Mouse (Mus musculus): ENCODE results near the gene Fmn2. TPM values are rescaled to one million over a fixed set of nuclear protein-coding genes. Genes with fewer than 3 reads are reported as not detected.
A peak's percentile ranks its signal among the peaks of the same experiment; 100 is the strongest.

The Fmn2 gene
- polyA plus RNA-seq, 1 experiment: 24.3 TPM

GRCm38 (mm10) chr1:174643431-174644010 is 141.9 kb downstream of the Fmn2 start:
- Histone ChIP-seq H3K27ac (ENCODE audit: insufficient read depth, low read length) (no peak overlapping the region), H3K4me3 (replicated peaks; ENCODE audit: insufficient read depth, low read depth, low read length) (no peak overlapping the region), H3K27me3 (ENCODE audit: control insufficient read depth, insufficient read depth, low read length) (no peaks in the 10 kb centered on the region), H3K4me1 (ENCODE audit: control insufficient read depth, insufficient read depth, low read length) (no peaks in the 10 kb centered on the region)
- no peak for DNase-seq
- 78% methylated on average over 5 of the region's 5 CpGs for WGBS
- no peak for TF ChIP-seq CTCF (IDR thresholded peaks at IDR 0.05; ENCODE audit: borderline replicate concordance, insufficient read depth, low read depth, low read length)
- no peak for TF ChIP-seq POLR2A (IDR thresholded peaks at IDR 0.05; ENCODE audit: borderline replicate concordance, insufficient read depth, low read length)

GRCm38 (mm10) chr1:174649421-174649826 is 147.8 kb downstream of the Fmn2 start:
- H3K4me3 ChIP-seq (replicated peaks; ENCODE audit: insufficient read depth, low read depth, low read length): no peak overlapping the region
- whole genome bisulfite sequencing: 48% methylated on average over 11 of the region's 11 CpGs
- no peak for TF ChIP-seq CTCF (IDR thresholded peaks at IDR 0.05; ENCODE audit: borderline replicate concordance, insufficient read depth, low read depth, low read length)
- no peak for TF ChIP-seq POLR2A (IDR thresholded peaks at IDR 0.05; ENCODE audit: borderline replicate concordance, insufficient read depth, low read length)
- no peaks in the 10 kb centered on the region for H3K27me3 ChIP-seq (ENCODE audit: control insufficient read depth, insufficient read depth, low read length)
- no peak for DNase-seq
- no peaks in the 10 kb centered on the region for H3K4me1 ChIP-seq (ENCODE audit: control insufficient read depth, insufficient read depth, low read length)
- no peak overlapping the region for H3K27ac ChIP-seq (ENCODE audit: insufficient read depth, low read length)

GRCm38 (mm10) chr1:174654565-174654964 is 152.9 kb downstream of the Fmn2 start:
- 69% methylated on average over 5 of the region's 5 CpGs for WGBS
- DNase-seq: no peak
- TF ChIP-seq POLR2A (IDR thresholded peaks at IDR 0.05; ENCODE audit: borderline replicate concordance, insufficient read depth, low read length) (no peak), CTCF (IDR thresholded peaks at IDR 0.05; ENCODE audit: borderline replicate concordance, insufficient read depth, low read depth, low read length) (no peak)
- Histone ChIP-seq H3K27ac (ENCODE audit: insufficient read depth, low read length) (no peak overlapping the region), H3K27me3 (ENCODE audit: control insufficient read depth, insufficient read depth, low read length) (no peaks in the 10 kb centered on the region), H3K4me3 (replicated peaks; ENCODE audit: insufficient read depth, low read depth, low read length) (no peak overlapping the region), H3K4me1 (ENCODE audit: control insufficient read depth, insufficient read depth, low read length) (no peaks in the 10 kb centered on the region)

GRCm38 (mm10) chr1:174655354-174655753 is 153.7 kb downstream of the Fmn2 start:
- Histone ChIP-seq H3K4me3 (replicated peaks; ENCODE audit: insufficient read depth, low read depth, low read length) (no peak overlapping the region), H3K27ac (ENCODE audit: insufficient read depth, low read length) (no peak overlapping the region), H3K27me3 (ENCODE audit: control insufficient read depth, insufficient read depth, low read length) (no peaks in the 10 kb centered on the region), H3K4me1 (ENCODE audit: control insufficient read depth, insufficient read depth, low read length) (no peaks in the 10 kb centered on the region)
- 82% methylated on average over 9 of the region's 9 CpGs for whole genome bisulfite sequencing
- DNase-seq: no peak
- no peak for TF ChIP-seq POLR2A (IDR thresholded peaks at IDR 0.05; ENCODE audit: borderline replicate concordance, insufficient read depth, low read length)
- TF ChIP-seq CTCF (IDR thresholded peaks at IDR 0.05; ENCODE audit: borderline replicate concordance, insufficient read depth, low read depth, low read length): no peak

GRCm38 (mm10) chr1:174656554-174656953 is 154.9 kb downstream of the Fmn2 start:
- Histone ChIP-seq H3K27me3 (ENCODE audit: control insufficient read depth, insufficient read depth, low read length) (no peaks in the 10 kb centered on the region), H3K4me1 (ENCODE audit: control insufficient read depth, insufficient read depth, low read length) (no peaks in the 10 kb centered on the region), H3K27ac (ENCODE audit: insufficient read depth, low read length) (no peak overlapping the region), H3K4me3 (replicated peaks; ENCODE audit: insufficient read depth, low read depth, low read length) (no peak overlapping the region)
- TF ChIP-seq CTCF (IDR thresholded peaks at IDR 0.05; ENCODE audit: borderline replicate concordance, insufficient read depth, low read depth, low read length) (no peak), POLR2A (IDR thresholded peaks at IDR 0.05; ENCODE audit: borderline replicate concordance, insufficient read depth, low read length) (no peak)
- DNase-seq: no peak
- WGBS: 95% methylated on average over 4 of the region's 4 CpGs

DNA sequence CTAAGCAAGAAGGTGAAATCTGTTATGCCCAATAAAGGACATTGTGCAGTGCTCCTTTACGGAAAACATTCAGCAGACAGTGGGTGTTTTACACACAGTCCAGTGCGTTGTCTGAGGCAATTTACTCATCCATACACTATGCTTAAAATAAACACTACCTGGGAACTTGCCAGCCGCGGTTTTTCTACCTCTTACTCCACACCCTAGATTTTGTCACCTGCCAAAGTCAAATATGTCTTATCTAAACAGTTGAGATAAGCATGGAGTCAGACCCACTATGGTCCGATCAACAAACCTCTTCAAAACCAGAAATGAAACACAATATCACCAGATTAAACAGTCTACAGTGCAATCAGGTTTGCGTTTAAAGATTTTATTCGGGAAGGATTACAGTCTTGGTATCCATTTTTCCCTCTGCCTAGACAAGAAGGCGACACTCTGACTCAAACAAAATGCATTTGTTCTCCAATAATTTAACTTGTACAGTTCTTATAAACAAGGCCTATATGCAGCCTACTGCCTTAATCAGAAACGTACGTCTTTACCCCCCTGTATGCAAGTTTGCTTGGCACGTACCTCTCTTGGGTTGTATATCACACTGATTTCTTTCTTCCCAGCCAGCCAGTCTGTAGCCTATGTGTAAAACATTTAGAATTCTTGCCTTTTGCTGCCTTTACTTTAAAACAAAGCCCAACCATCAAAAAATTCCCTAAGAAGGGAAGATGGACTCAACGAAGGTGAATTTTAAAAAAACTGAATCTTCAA is 158.0 kb downstream of the Fmn2 start:
- WGBS: 88% methylated on average over 12 of the region's 12 CpGs
- TF ChIP-seq CTCF (IDR thresholded peaks at IDR 0.05; ENCODE audit: borderline replicate concordance, insufficient read depth, low read depth, low read length) (no peak), POLR2A (IDR thresholded peaks at IDR 0.05; ENCODE audit: borderline replicate concordance, insufficient read depth, low read length) (no peak)
- DNase-seq: no peak
- no peak overlapping the region for H3K27ac ChIP-seq (ENCODE audit: insufficient read depth, low read length)
- H3K4me1 ChIP-seq (ENCODE audit: control insufficient read depth, insufficient read depth, low read length): no peaks in the 10 kb centered on the region
- H3K4me3 ChIP-seq (replicated peaks; ENCODE audit: insufficient read depth, low read depth, low read length): no peak overlapping the region
- no peaks in the 10 kb centered on the region for H3K27me3 ChIP-seq (ENCODE audit: control insufficient read depth, insufficient read depth, low read length)

DNA sequence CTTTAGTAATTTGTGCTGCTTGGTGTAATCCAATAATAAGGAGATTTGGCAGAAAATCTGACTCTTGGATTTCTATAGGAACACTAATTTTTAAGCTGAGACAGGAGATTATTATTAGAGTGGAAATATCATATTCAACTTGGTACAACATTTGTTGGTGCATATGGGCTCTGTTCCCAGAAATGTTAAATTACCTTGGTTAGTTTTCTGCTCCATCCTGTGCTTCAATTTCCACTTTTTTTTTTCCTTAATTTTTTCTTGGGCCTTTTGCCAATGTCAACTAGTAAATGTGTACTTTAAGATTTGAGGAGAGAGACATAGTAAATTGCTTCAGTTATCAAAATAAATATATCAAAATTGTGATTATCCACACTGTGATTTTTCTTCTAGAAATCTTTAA is 163.5 kb downstream of the Fmn2 start:
- H3K27me3 ChIP-seq (ENCODE audit: control insufficient read depth, insufficient read depth, low read length): no peaks in the 10 kb centered on the region
- H3K4me3 ChIP-seq (replicated peaks; ENCODE audit: insufficient read depth, low read depth, low read length): no peak overlapping the region
- peak in 1 of 2 experiments; percentile 6 for DNase-seq
- H3K4me1 ChIP-seq (ENCODE audit: control insufficient read depth, insufficient read depth, low read length): peaks cover 2% of the 10 kb centered on the region; the same call in 1 of the 2 replicates
- no peak overlapping the region for H3K27ac ChIP-seq (ENCODE audit: insufficient read depth, low read length)
- no peak for TF ChIP-seq CTCF (IDR thresholded peaks at IDR 0.05; ENCODE audit: borderline replicate concordance, insufficient read depth, low read depth, low read length)
- TF ChIP-seq POLR2A (IDR thresholded peaks at IDR 0.05; ENCODE audit: borderline replicate concordance, insufficient read depth, low read length): no peak

DNA sequence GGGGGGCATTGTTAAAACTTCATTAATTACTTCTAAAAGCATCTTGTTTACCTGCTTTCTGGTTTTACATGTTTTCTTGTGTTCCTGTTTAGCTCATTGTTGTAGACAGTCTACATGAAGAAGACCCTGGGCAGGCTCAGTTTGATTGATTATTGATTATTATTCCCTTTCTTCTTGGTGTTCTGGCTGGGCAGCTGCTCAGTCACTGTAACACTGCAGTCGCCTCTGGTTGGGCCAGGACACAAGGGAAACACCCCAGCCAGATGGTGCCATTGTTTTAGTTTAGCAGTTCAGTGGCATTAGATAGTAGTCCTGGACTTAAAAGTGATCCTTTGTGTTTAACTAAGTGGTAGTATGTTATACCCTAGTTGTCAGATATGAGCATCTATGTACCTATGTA is 167.5 kb downstream of the Fmn2 start:
- no peak for DNase-seq
- 76% methylated on average over 1 of the region's 1 CpGs for WGBS
- TF ChIP-seq POLR2A (IDR thresholded peaks at IDR 0.05; ENCODE audit: borderline replicate concordance, insufficient read depth, low read length): no peak
- no peak for TF ChIP-seq CTCF (IDR thresholded peaks at IDR 0.05; ENCODE audit: borderline replicate concordance, insufficient read depth, low read depth, low read length)

More for the DNA sequence above, 167.5 kb downstream of the Fmn2 start:
- H3K4me3 ChIP-seq (replicated peaks; ENCODE audit: insufficient read depth, low read depth, low read length): no peak overlapping the region
- peaks cover 2% of the 10 kb centered on the region; the same call in 1 of the 2 replicates for H3K4me1 ChIP-seq (ENCODE audit: control insufficient read depth, insufficient read depth, low read length)
- no peak overlapping the region for H3K27ac ChIP-seq (ENCODE audit: insufficient read depth, low read length)
- no peaks in the 10 kb centered on the region for H3K27me3 ChIP-seq (ENCODE audit: control insufficient read depth, insufficient read depth, low read length)
